Mouse (Mus musculus) erythroblast, embryonic 14.5 days (primary cell): Measurements from ENCODE around the gene Plxnb1. TPM values are rescaled to one million over a fixed set of nuclear protein-coding genes. Genes with fewer than 3 reads are reported as not detected.

Experiments used
- H3K27me3 ChIP-seq: 2 replicates; pipeline ENCODE4 v1.6.1; 2012; ENCODE audit warnings: inconsistent platforms; ENCODE audit not compliant: control insufficient read depth
- H3K36me3 ChIP-seq: 2 replicates; pipeline ENCODE4 v1.6.1; 2012; ENCODE audit warnings: mild to moderate bottlenecking, inconsistent platforms; ENCODE audit not compliant: control insufficient read depth
- H3K4me1 ChIP-seq: 2 replicates; pipeline ENCODE4 v1.6.1; 2012; ENCODE audit warnings: inconsistent platforms; ENCODE audit not compliant: control insufficient read depth
- H3K4me3 ChIP-seq: replicated peaks from 2 replicates; pipeline ENCODE3; 2012; ENCODE audit warnings: moderate library complexity, mild to moderate bottlenecking, inconsistent platforms
- H3K9me3 ChIP-seq: 2 replicates; pipeline ENCODE4 v1.6.1; 2012; ENCODE audit warnings: low read length, inconsistent platforms, mixed read lengths; ENCODE audit not compliant: control insufficient read depth
- GATA1 ChIP-seq: IDR thresholded peaks from 2 replicates; pipeline ENCODE4 v1.6.1; 2012; ENCODE audit warnings: low read length, inconsistent platforms, mixed read lengths
- TAL1 ChIP-seq: IDR thresholded peaks from 3 replicates; pipeline ENCODE4 v1.6.1; 2012; ENCODE audit warnings: low read length, inconsistent platforms, mixed read lengths
- polyA plus RNA-seq: library from polyadenylated mRNA; stranded (reverse); fragments of >175 nt; gene quantifications from 2 replicates; pipeline ENCODE4 v1.2.3, GENCODE M21; 2012

Gene Plxnb1
- polyA plus RNA-seq: under 0.01 and 0.07 TPM in 2 replicates

- H3K4me1 ChIP-seq: peaks cover 6% of the 10 kb centered on the region
Measured at GRCm38 (mm10) chr9:109095137-109095982, at the start of gene Plxnb1. Plxnb1 (plus strand) TSS chr9:109095389.

GRCm38 (mm10) chr9:109046306-109046705 is 48.9 kb upstream of the Plxnb1 start:
- peaks cover 9% of the 10 kb centered on the region for H3K4me1 ChIP-seq
- H3K9me3 ChIP-seq: no peaks in the 10 kb centered on the region
- no peak overlapping the region for H3K4me3 ChIP-seq
- no peaks in the 10 kb centered on the region for H3K27me3 ChIP-seq
- H3K36me3 ChIP-seq: no peaks in the 10 kb centered on the region
- no peak for TF ChIP-seq GATA1
- TF ChIP-seq TAL1: no peak

More at GRCm38 (mm10) chr9:109095137-109095982, at the start of gene Plxnb1:
- H3K9me3 ChIP-seq: no peaks in the 10 kb centered on the region; the same call in 1 of the 2 replicates
- peak within 1 kb of the TSS; percentile 58 for H3K4me3 ChIP-seq
- H3K36me3 ChIP-seq: peaks cover 29% of the 10 kb centered on the region
- peaks cover 57% of the 10 kb centered on the region for H3K27me3 ChIP-seq
- TF ChIP-seq GATA1 (no peak), TAL1 (no peak)

GRCm38 (mm10) chr9:109049316-109049715 is 45.9 kb upstream of the Plxnb1 start:
- peaks cover 10% of the 10 kb centered on the region for H3K4me1 ChIP-seq
- no peaks in the 10 kb centered on the region for H3K9me3 ChIP-seq
- H3K36me3 ChIP-seq: no peaks in the 10 kb centered on the region
- H3K4me3 ChIP-seq: no peak overlapping the region
- no peaks in the 10 kb centered on the region for H3K27me3 ChIP-seq
- TF ChIP-seq GATA1 (no peak), TAL1 (no peak)

- Histone ChIP-seq H3K9me3 (no peaks in the 10 kb centered on the region), H3K4me1 (peaks cover 18% of the 10 kb centered on the region), H3K36me3 (no peaks in the 10 kb centered on the region), H3K27me3 (no peaks in the 10 kb centered on the region), H3K4me3 (no peak overlapping the region)
- TF ChIP-seq TAL1 (no peak), GATA1 (no peak)
Measured at GRCm38 (mm10) chr9:109049996-109050673, 45.1 kb upstream of the Plxnb1 start.

GRCm38 (mm10) chr9:109050674-109050997 is 44.6 kb upstream of the Plxnb1 start:
- Histone ChIP-seq H3K4me1 (peaks cover 23% of the 10 kb centered on the region), H3K36me3 (no peaks in the 10 kb centered on the region), H3K9me3 (no peaks in the 10 kb centered on the region), H3K27me3 (no peaks in the 10 kb centered on the region), H3K4me3 (no peak overlapping the region)
- TF ChIP-seq TAL1 (no peak), GATA1 (no peak)

- no peaks in the 10 kb centered on the region for H3K36me3 ChIP-seq
- TF ChIP-seq TAL1 (no peak), GATA1 (no peak)
- no peaks in the 10 kb centered on the region for H3K27me3 ChIP-seq
- no peaks in the 10 kb centered on the region for H3K9me3 ChIP-seq
- H3K4me1 ChIP-seq: peaks cover 27% of the 10 kb centered on the region
- no peak overlapping the region for H3K4me3 ChIP-seq
Measured at GRCm38 (mm10) chr9:109051011-109051501, 44.1 kb upstream of the Plxnb1 start.

- no peaks in the 10 kb centered on the region for H3K9me3 ChIP-seq
- peaks cover 7% of the 10 kb centered on the region for H3K36me3 ChIP-seq
- TF ChIP-seq GATA1 (no peak), TAL1 (no peak)
- H3K27me3 ChIP-seq: no peaks in the 10 kb centered on the region
- no peak overlapping the region for H3K4me3 ChIP-seq
- H3K4me1 ChIP-seq: peaks cover 28% of the 10 kb centered on the region
Measured at GRCm38 (mm10) chr9:109051651-109052489, 43.3 kb upstream of the Plxnb1 start.

- Histone ChIP-seq H3K4me1 (peaks cover 31% of the 10 kb centered on the region), H3K4me3 (no peak overlapping the region), H3K36me3 (peaks cover 15% of the 10 kb centered on the region), H3K9me3 (no peaks in the 10 kb centered on the region), H3K27me3 (no peaks in the 10 kb centered on the region)
- TF ChIP-seq GATA1: no peak
Measured at GRCm38 (mm10) chr9:109052490-109053260, 42.5 kb upstream of the Plxnb1 start.
